Mouse (Mus musculus) lung, adult 2 months (tissue): ENCODE measurements around the gene Tom1l2.

Experiments used
- CTCF ChIP-seq: fragments of 200-500 bp; IDR thresholded peaks from 2 replicates; pipeline ENCODE4 v1.5.1; 2011; ENCODE audit warnings: mild to moderate bottlenecking, low read length, control low read depth; ENCODE audit not compliant: insufficient read depth
- POLR2A ChIP-seq: fragments of 200-500 bp; IDR thresholded peaks from 2 replicates; pipeline ENCODE4 v1.6.1; 2011; ENCODE audit warnings: low read depth, mild to moderate bottlenecking, control low read depth, low read length, borderline replicate concordance; ENCODE audit errors: extremely low read depth

- TF ChIP-seq CTCF (no peak), POLR2A (no peak)
Observed at GRCm38 (mm10) chr11:60182741-60183140, 170.0 kb downstream of the Tom1l2 start.
